Mouse (Mus musculus) heart, postnatal 0 days (tissue): ENCODE measurements around the gene Bud23. TPM values are rescaled to one million over a fixed set of nuclear protein-coding genes. Genes with fewer than 3 reads are reported as not detected.

ENCODE experiments used
- ATAC-seq: fragments of 200-750 bp; cut with Nextera tagmentation; 2 replicates; pipeline ENCODE4 v1.8.0; 2017; ENCODE audit warnings: low read depth, moderate number of reproducible peaks, moderate library complexity; ENCODE audit not compliant: insufficient read depth
- DNase-seq: peaks from one replicate; pipeline ENCODE4 v3.0.0-alpha.2; 2016; ENCODE audit warnings: low spot score
- H3K27ac ChIP-seq: fragments of 300-500 bp; sonication (generic); 2 replicates; pipeline ENCODE4 v1.5.1; 2014; ENCODE audit warnings: low read depth, mild to moderate bottlenecking
- H3K27me3 ChIP-seq: fragments of 300-500 bp; sonication (generic); 2 replicates; pipeline ENCODE4 v1.6.1; 2014; ENCODE audit warnings: low read length, mixed read lengths; ENCODE audit not compliant: control insufficient read depth, insufficient read depth
- H3K36me3 ChIP-seq: fragments of 300-500 bp; sonication (generic); replicated peaks from 2 replicates; pipeline ENCODE4 v1.6.1; 2014; ENCODE audit warnings: low read length, mixed read lengths; ENCODE audit not compliant: control insufficient read depth, insufficient read depth
- H3K4me1 ChIP-seq: fragments of 300-500 bp; sonication (generic); 2 replicates; pipeline ENCODE4 v1.6.1; 2014; ENCODE audit warnings: antibody characterized with exemption; ENCODE audit not compliant: control insufficient read depth, insufficient read depth
- H3K4me2 ChIP-seq: fragments of 300-500 bp; sonication (generic); 2 replicates; pipeline ENCODE4 v1.6.1; 2014; ENCODE audit warnings: low read depth, mild to moderate bottlenecking, low read length, moderate library complexity
- H3K4me3 ChIP-seq: fragments of 300-500 bp; sonication (generic); 2 replicates; pipeline ENCODE4 v1.5.1; 2014; ENCODE audit warnings: low read depth, low read length
- H3K9ac ChIP-seq: fragments of 300-500 bp; sonication (generic); replicated peaks from 2 replicates; pipeline ENCODE4 v1.6.1; 2014; ENCODE audit warnings: low read depth, low read length, mixed read lengths
- H3K9me3 ChIP-seq: fragments of 300-500 bp; sonication (generic); replicated peaks from 2 replicates; pipeline ENCODE4 v1.6.1; 2016; ENCODE audit warnings: low read length; ENCODE audit not compliant: control insufficient read depth
- CTCF ChIP-seq: IDR thresholded peaks from 2 replicates; pipeline ENCODE4 v1.5.1; 2016; ENCODE audit warnings: antibody characterized with exemption, control low read depth, low read depth
- EP300 ChIP-seq: IDR thresholded peaks from 2 replicates; pipeline ENCODE4 v1.6.1; 2016; ENCODE audit warnings: antibody characterized with exemption, low read depth
- WGBS: fragments of 180-500 bp; shearing (Covaris S2); extraction: QIAGEN DNeasy Blood & Tissue Kit; methylation state at CpG from one replicate; pipeline ENCODE4 v1.1.7; 2014; 5-methylcytosine and 5-hydroxymethylcytosine counted together
- polyA plus RNA-seq: library from polyadenylated mRNA; unstranded; fragments of >200 nt; fragmentation: Nextera tagmentation; extraction: Ambion mirVana; gene quantifications from 2 replicates; pipeline ENCODE4 v1.2.1, GENCODE M21; 2015
- total RNA-seq: library from RNA; depleted of rRNA; stranded (reverse); fragments of >200 nt; gene quantifications from 2 replicates; pipeline ENCODE4 v1.2.3, GENCODE M21; 2014; ENCODE audit warnings: low replicate concordance

The Bud23 gene
- total and polyA plus RNA-seq, 2 experiments from 2014 or later: 38.2 to 49.6 TPM

GRCm38 (mm10) chr5:135076931-135077505, 12.3 kb upstream of the Bud23 start:
- peak overlapping the region; percentile 81 for H3K4me3 ChIP-seq
- no peaks in the 10 kb centered on the region for H3K4me1 ChIP-seq
- DNase-seq (no peak), ATAC-seq (no peak)
- no peak for TF ChIP-seq EP300
- no peak for TF ChIP-seq CTCF
- H3K9ac ChIP-seq: 0 out of 2 replicates have a peak overlapping the region, but pooled peaks have one; percentile 79
- peak overlapping the region; percentile 92 for H3K4me2 ChIP-seq
- no peaks in the 10 kb centered on the region for H3K27me3 ChIP-seq
- whole genome bisulfite sequencing: 35% methylated on average over 14 of the region's 14 CpGs
- H3K9me3 ChIP-seq: no peaks in the 10 kb centered on the region
- H3K36me3 ChIP-seq: no peaks in the 10 kb centered on the region
- no peak overlapping the region for H3K27ac ChIP-seq

DNA sequence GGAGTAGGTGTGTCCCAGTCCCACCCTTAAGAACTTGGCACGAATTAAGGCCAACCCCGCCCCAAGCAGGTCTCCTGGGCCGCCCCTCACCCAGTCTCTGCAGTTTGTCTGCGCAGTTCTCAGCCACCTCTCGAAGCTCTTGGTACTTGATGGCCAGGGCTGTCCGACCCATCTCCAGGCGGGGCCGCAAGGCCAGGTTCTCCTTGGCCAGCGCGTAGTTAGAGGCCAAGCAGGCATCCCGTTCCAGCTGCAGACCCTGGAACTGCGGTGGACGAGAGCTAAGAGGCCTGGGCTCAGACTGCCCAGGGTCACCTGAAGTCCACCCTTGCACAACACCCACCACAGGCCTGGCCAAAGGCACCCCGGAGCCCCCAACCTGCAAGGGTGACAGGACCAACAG, 11.6 kb upstream of the Bud23 start:
- Histone ChIP-seq H3K4me3 (no peak overlapping the region), H3K27me3 (no peaks in the 10 kb centered on the region), H3K9ac (no peak overlapping the region), H3K9me3 (no peaks in the 10 kb centered on the region), H3K27ac (no peak overlapping the region), H3K36me3 (no peaks in the 10 kb centered on the region), H3K4me2 (no peak overlapping the region), H3K4me1 (no peaks in the 10 kb centered on the region)
- TF ChIP-seq EP300: no peak
- no peak for TF ChIP-seq CTCF
- DNase-seq (no peak), ATAC-seq (no peak)
- 84% methylated on average over 14 of the region's 14 CpGs for WGBS

- ATAC-seq (no peak), DNase-seq (no peak)
- TF ChIP-seq EP300: no peak
- TF ChIP-seq CTCF: peak; percentile 24; the same call in 1 of the 2 replicates
- no peaks in the 10 kb centered on the region for H3K27me3 ChIP-seq
- 54% methylated on average over 4 of the region's 4 CpGs for WGBS
- no peak overlapping the region for H3K4me3 ChIP-seq
- no peak overlapping the region for H3K9ac ChIP-seq
- H3K4me2 ChIP-seq: no peak overlapping the region
- no peaks in the 10 kb centered on the region for H3K4me1 ChIP-seq
- H3K9me3 ChIP-seq: no peaks in the 10 kb centered on the region
- H3K36me3 ChIP-seq: no peaks in the 10 kb centered on the region
- H3K27ac ChIP-seq: no peak overlapping the region
These were observed 10.9 kb upstream of the Bud23 start for GRCm38 (mm10) chr5:135075655-135076054.

GRCm38 (mm10) chr5:135073349-135074150, 8.8 kb upstream of the Bud23 start:
- Histone ChIP-seq H3K9me3 (no peaks in the 10 kb centered on the region), H3K27me3 (no peaks in the 10 kb centered on the region), H3K36me3 (no peaks in the 10 kb centered on the region), H3K9ac (peak overlapping the region; percentile 33; the same call in 1 of the 2 replicates), H3K27ac (no peak overlapping the region), H3K4me2 (no peak overlapping the region), H3K4me3 (no peak overlapping the region), H3K4me1 (no peaks in the 10 kb centered on the region)
- TF ChIP-seq CTCF: no peak
- TF ChIP-seq EP300: no peak
- WGBS: 39% methylated on average over 26 of the region's 26 CpGs
- no peak for ATAC-seq
- DNase-seq: no peak

- Histone ChIP-seq H3K36me3 (no peaks in the 10 kb centered on the region), H3K27ac (no peak overlapping the region), H3K4me3 (no peak overlapping the region), H3K4me2 (no peak overlapping the region), H3K9me3 (no peaks in the 10 kb centered on the region), H3K4me1 (no peaks in the 10 kb centered on the region), H3K9ac (no peak overlapping the region), H3K27me3 (no peaks in the 10 kb centered on the region)
- no peak for DNase-seq
- WGBS: 72% methylated on average over 6 of the region's 6 CpGs
- no peak for TF ChIP-seq EP300
- TF ChIP-seq CTCF: no peak
- ATAC-seq: no peak
These were observed 8.0 kb upstream of the Bud23 start for GRCm38 (mm10) chr5:135072720-135073119.
